Mouse (Mus musculus): ENCODE data around the gene Sphk1. TPM values are rescaled to one million over a fixed set of nuclear protein-coding genes. Genes with fewer than 3 reads are reported as not detected.
"Not testable (repeated sequence)": the region's sequence is repeated elsewhere in the genome, so short reads cannot be mapped to it uniquely, and the experiment has no call there.

Gene Sphk1
- polyA plus RNA-seq, 1 experiment = 11.3 TPM

GRCm38 (mm10) chr11:116488693-116489375 lies 41.9 kb upstream of the Sphk1 start:
- no peak for TF ChIP-seq MYOG (IDR thresholded peaks at IDR 0.05; ENCODE audit: control insufficient read depth, extremely low read depth, insufficient read length)
- TF ChIP-seq CTCF (IDR thresholded peaks at IDR 0.05; ENCODE audit: control insufficient read depth, insufficient read depth, insufficient read length) = no peak
- TF ChIP-seq CEBPB (IDR thresholded peaks at IDR 0.05; ENCODE audit: low read depth) = no peak
- no peak for TF ChIP-seq MAX (IDR thresholded peaks at IDR 0.05)
- no peak for TF ChIP-seq MYOD1 (IDR thresholded peaks at IDR 0.05; ENCODE audit: control insufficient read depth, insufficient read length, low read depth)
- TF ChIP-seq USF1 (IDR thresholded peaks at IDR 0.05; ENCODE audit: low read depth) = no peak
- TF ChIP-seq FOSL1 (IDR thresholded peaks at IDR 0.05; ENCODE audit: insufficient read depth, low read length, poor library complexity, severe bottlenecking) = no peak
- H3ac ChIP-seq (ENCODE audit: control insufficient read depth, insufficient read length, low read depth) = peak overlapping the region; percentile 44
- peaks cover 32% of the 10 kb centered on the region for H3K36me3 ChIP-seq (ENCODE audit: control insufficient read depth, insufficient read depth)
- no peaks in the 10 kb centered on the region for H3K27me3 ChIP-seq (ENCODE audit: control insufficient read depth, insufficient read depth, insufficient read length)
- peaks cover 19% of the 10 kb centered on the region for H3K79me3 ChIP-seq (ENCODE audit: low read depth)
- H3K4me3 ChIP-seq (ENCODE audit: insufficient read depth, poor library complexity, severe bottlenecking) = peak overlapping the region; percentile 80
- peaks cover 41% of the 10 kb centered on the region for H3K79me2 ChIP-seq (ENCODE audit: control insufficient read depth, insufficient read depth)

- peaks cover 41% of the 10 kb centered on the region for H3K79me2 ChIP-seq (ENCODE audit: control insufficient read depth, insufficient read depth)
- peak overlapping the region; percentile 80 for H3K4me3 ChIP-seq (ENCODE audit: insufficient read depth, poor library complexity, severe bottlenecking)
- H3K79me3 ChIP-seq (ENCODE audit: low read depth) = peaks cover 19% of the 10 kb centered on the region
- peaks cover 24% of the 10 kb centered on the region for H3K36me3 ChIP-seq (ENCODE audit: control insufficient read depth, insufficient read depth)
- H3ac ChIP-seq (ENCODE audit: control insufficient read depth, insufficient read length, low read depth) = peak overlapping the region; percentile 94
- TF ChIP-seq MAX (IDR thresholded peaks at IDR 0.05) (no peak), CTCF (IDR thresholded peaks at IDR 0.05; ENCODE audit: control insufficient read depth, insufficient read depth, insufficient read length) (peak; percentile 1)
- no peaks in the 10 kb centered on the region for H3K27me3 ChIP-seq (ENCODE audit: control insufficient read depth, insufficient read depth, insufficient read length)
Measured at GRCm38 (mm10) chr11:116489771-116490231, 40.9 kb upstream of the Sphk1 start.

DNA sequence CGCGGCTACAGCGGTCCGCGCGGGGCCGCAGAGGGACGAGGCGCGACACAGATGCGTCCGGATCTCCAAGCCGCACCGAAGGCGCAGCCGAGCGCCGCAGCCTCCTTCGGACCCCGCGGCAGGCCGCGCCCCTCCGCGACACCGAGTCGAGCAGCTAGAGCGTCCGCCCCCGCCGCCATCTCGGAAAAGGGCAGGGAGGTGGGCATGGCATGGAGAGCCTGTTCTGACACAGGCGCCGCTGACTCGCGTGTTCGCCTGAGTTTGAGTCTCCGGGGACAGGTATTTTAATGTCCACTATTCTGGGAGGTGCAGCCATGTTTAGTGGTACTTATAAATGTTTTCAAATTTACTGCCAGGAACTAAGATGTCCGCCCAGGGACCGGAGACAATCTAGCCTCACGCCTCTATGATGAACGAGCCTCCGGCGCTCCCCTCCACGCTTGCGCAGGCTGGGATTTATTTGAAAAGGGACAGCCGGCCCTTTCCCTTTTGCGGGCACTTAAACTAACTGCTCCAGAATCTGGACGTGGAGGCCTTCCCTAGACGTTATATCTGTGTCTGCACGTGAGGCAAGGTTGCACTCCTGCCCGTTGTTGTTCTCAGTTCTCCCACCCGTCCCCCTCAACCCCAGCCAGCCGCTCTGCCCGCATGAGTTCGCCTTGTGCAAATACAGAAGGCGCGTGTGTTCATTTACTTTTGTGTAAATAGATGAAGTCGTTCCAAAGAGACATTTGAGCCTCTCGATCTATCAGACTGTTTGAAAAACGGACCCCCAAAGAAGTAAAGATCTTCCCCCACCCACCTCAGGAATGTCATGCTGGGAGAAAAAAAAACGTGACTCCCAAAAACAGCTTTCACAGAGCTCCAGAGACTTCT lies 40.3 kb upstream of the Sphk1 start:
- peaks cover 19% of the 10 kb centered on the region for H3K79me3 ChIP-seq (ENCODE audit: low read depth)
- peaks cover 18% of the 10 kb centered on the region for H3K36me3 ChIP-seq (ENCODE audit: control insufficient read depth, insufficient read depth)
- H3ac ChIP-seq (ENCODE audit: control insufficient read depth, insufficient read length, low read depth) = peak overlapping the region; percentile 94
- no peaks in the 10 kb centered on the region for H3K27me3 ChIP-seq (ENCODE audit: control insufficient read depth, insufficient read depth, insufficient read length)
- H3K4me3 ChIP-seq (ENCODE audit: insufficient read depth, poor library complexity, severe bottlenecking) = peak overlapping the region; percentile 80
- peaks cover 41% of the 10 kb centered on the region for H3K79me2 ChIP-seq (ENCODE audit: control insufficient read depth, insufficient read depth)
- TF ChIP-seq MAX (IDR thresholded peaks at IDR 0.05) (peak; percentile 11), CTCF (IDR thresholded peaks at IDR 0.05; ENCODE audit: control insufficient read depth, insufficient read depth, insufficient read length) (no peak), USF1 (IDR thresholded peaks at IDR 0.05; ENCODE audit: low read depth) (no peak), CEBPB (IDR thresholded peaks at IDR 0.05; ENCODE audit: low read depth) (no peak)

DNA sequence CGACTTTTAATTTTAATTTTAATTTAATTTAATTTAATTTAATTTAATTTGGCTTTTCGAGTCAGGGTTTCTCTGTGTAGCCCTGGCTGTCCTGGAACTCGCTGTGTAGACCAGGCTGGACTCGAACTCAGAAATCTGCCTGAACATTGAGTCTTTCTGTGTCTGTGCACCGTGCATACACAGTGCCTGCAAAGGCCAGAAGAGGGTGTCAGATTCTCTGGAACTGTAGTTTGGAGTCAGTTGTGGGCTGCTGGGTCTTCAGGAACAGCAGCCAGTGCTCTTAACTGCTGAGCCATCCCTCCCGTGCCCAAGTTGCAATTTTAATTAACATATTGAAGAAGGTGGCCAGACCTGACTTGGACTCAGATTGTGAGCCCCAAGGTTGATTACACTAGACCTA lies 39.4 kb upstream of the Sphk1 start:
- H3K79me2 ChIP-seq (ENCODE audit: control insufficient read depth, insufficient read depth) = peaks cover 38% of the 10 kb centered on the region
- peaks cover 19% of the 10 kb centered on the region for H3K79me3 ChIP-seq (ENCODE audit: low read depth)
- no peak overlapping the region for H3K4me3 ChIP-seq (ENCODE audit: insufficient read depth, poor library complexity, severe bottlenecking)
- TF ChIP-seq CEBPB (IDR thresholded peaks at IDR 0.05; ENCODE audit: low read depth) = no peak
- TF ChIP-seq FOSL1 (IDR thresholded peaks at IDR 0.05; ENCODE audit: insufficient read depth, low read length, poor library complexity, severe bottlenecking) = no peak
- H3K36me3 ChIP-seq (ENCODE audit: control insufficient read depth, insufficient read depth) = peaks cover 11% of the 10 kb centered on the region
- H3ac ChIP-seq (ENCODE audit: control insufficient read depth, insufficient read length, low read depth) = no peak overlapping the region
- H3K27me3 ChIP-seq (ENCODE audit: control insufficient read depth, insufficient read depth, insufficient read length) = no peaks in the 10 kb centered on the region

DNA sequence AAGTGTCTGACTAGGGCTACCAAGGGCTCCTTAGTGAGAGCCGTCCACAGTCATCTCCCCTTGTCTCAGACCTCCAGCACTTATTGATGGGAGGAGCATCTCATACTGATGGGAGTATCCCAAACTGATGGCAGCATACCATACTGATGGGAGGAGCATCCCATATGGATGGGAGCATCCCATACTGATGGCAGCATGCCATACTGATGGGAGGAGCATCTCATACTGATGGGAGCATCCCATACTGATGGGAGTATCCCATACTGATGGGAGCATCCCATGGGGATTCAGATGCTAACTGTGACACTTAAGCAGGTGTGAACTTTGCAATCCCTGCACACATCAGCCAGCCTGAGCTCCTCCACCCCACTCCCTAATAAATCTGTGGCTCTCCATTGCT lies 38.2 kb upstream of the Sphk1 start:
- H3K79me3 ChIP-seq (ENCODE audit: low read depth) = peaks cover 15% of the 10 kb centered on the region
- not testable (repeated sequence) for H3K36me3 ChIP-seq (ENCODE audit: control insufficient read depth, insufficient read depth); H3K27me3 ChIP-seq (ENCODE audit: control insufficient read depth, insufficient read depth, insufficient read length); H3K4me3 ChIP-seq (ENCODE audit: insufficient read depth, poor library complexity, severe bottlenecking); H3ac ChIP-seq (ENCODE audit: control insufficient read depth, insufficient read length, low read depth)
- peaks cover 27% of the 10 kb centered on the region for H3K79me2 ChIP-seq (ENCODE audit: control insufficient read depth, insufficient read depth)

- Histone ChIP-seq H3K79me2 (ENCODE audit: control insufficient read depth, insufficient read depth) (peaks cover 20% of the 10 kb centered on the region), H3K27me3 (ENCODE audit: control insufficient read depth, insufficient read depth, insufficient read length) (no peaks in the 10 kb centered on the region), H3K79me3 (ENCODE audit: low read depth) (peaks cover 11% of the 10 kb centered on the region), H3ac (ENCODE audit: control insufficient read depth, insufficient read length, low read depth) (no peak overlapping the region), H3K36me3 (ENCODE audit: control insufficient read depth, insufficient read depth) (no peaks in the 10 kb centered on the region), H3K4me3 (ENCODE audit: insufficient read depth, poor library complexity, severe bottlenecking) (no peak overlapping the region)
- no peak for TF ChIP-seq CTCF (IDR thresholded peaks at IDR 0.05; ENCODE audit: control insufficient read depth, insufficient read depth, insufficient read length)
- TF ChIP-seq MYOD1 (IDR thresholded peaks at IDR 0.05; ENCODE audit: control insufficient read depth, insufficient read length, low read depth) = no peak
- no peak for TF ChIP-seq FOSL1 (IDR thresholded peaks at IDR 0.05; ENCODE audit: insufficient read depth, low read length, poor library complexity, severe bottlenecking)
- no peak for TF ChIP-seq CEBPB (IDR thresholded peaks at IDR 0.05; ENCODE audit: low read depth)
- no peak for TF ChIP-seq MYOG (IDR thresholded peaks at IDR 0.05; ENCODE audit: control insufficient read depth, extremely low read depth, insufficient read length)
- TF ChIP-seq MAX (IDR thresholded peaks at IDR 0.05) = no peak
- no peak for TF ChIP-seq USF1 (IDR thresholded peaks at IDR 0.05; ENCODE audit: low read depth)
Measured at GRCm38 (mm10) chr11:116493191-116493590, 37.5 kb upstream of the Sphk1 start.

Data from C2C12 (cell line).